Mouse (Mus musculus): ENCODE measurements around the gene Krt42. TPM values are rescaled to one million over a fixed set of nuclear protein-coding genes. Genes with fewer than 3 reads are reported as not detected.
"Not testable (repeated sequence)": the region's sequence is repeated elsewhere in the genome, so short reads cannot be mapped to it uniquely, and the experiment has no call there.

The Krt42 gene
- polyA plus RNA-seq (2015; fragmentation: Nextera tagmentation; extraction: Ambion mirVana), result not detected in 2 replicates

- Histone ChIP-seq H3K27ac (ENCODE audit: low read length) (no peak within 1 kb of the TSS), H3K4me3 (ENCODE audit: low read length) (no peak within 1 kb of the TSS), H3K4me2 (ENCODE audit: low read depth, low read length) (no peak within 1 kb of the TSS), H3K36me3 (ENCODE audit: control insufficient read depth, insufficient read depth, low read length) (no peaks in the 10 kb centered on the region), H3K4me1 (ENCODE audit: control insufficient read depth, insufficient read depth, low read length) (no peaks in the 10 kb centered on the region), H3K9ac (ENCODE audit: low read depth, low read length) (no peak within 1 kb of the TSS), H3K9me3 (ENCODE audit: control insufficient read depth, low read length) (no peaks in the 10 kb centered on the region), H3K27me3 (replicated peaks; ENCODE audit: control insufficient read depth, insufficient read depth, low read length) (no peaks in the 10 kb centered on the region)
- 86% methylated on average over 7 of the region's 7 CpGs for WGBS
- no peak for ATAC-seq
These were observed at the start of gene Krt42 for GRCm38 (mm10) chr11:100269821-100270332. Krt42 (minus strand) TSS chr11:100269871.

GRCm38 (mm10) chr11:100318529-100319451 lies 49.1 kb upstream of the Krt42 start:
- 0 out of 2 replicates have a peak, but pooled peaks have one; percentile 2 for ATAC-seq
- peak overlapping the region; percentile 63 for H3K9ac ChIP-seq (ENCODE audit: low read depth, low read length)
- peaks cover 6% of the 10 kb centered on the region; the same call in 1 of the 2 replicates for H3K36me3 ChIP-seq (ENCODE audit: control insufficient read depth, insufficient read depth, low read length)
- H3K4me2 ChIP-seq (ENCODE audit: low read depth, low read length), result peak overlapping the region; percentile 75
- peaks cover 12% of the 10 kb centered on the region; the same call in 1 of the 2 replicates for H3K4me1 ChIP-seq (ENCODE audit: control insufficient read depth, insufficient read depth, low read length)
- no peaks in the 10 kb centered on the region for H3K9me3 ChIP-seq (ENCODE audit: control insufficient read depth, low read length)
- no peaks in the 10 kb centered on the region for H3K27me3 ChIP-seq (replicated peaks; ENCODE audit: control insufficient read depth, insufficient read depth, low read length)
- H3K27ac ChIP-seq (ENCODE audit: low read length), result no peak overlapping the region; the same call in 1 of the 2 replicates
- H3K4me3 ChIP-seq (ENCODE audit: low read length), result peak overlapping the region; percentile 50
- WGBS, result 80% methylated on average over 10 of the region's 10 CpGs

- H3K36me3 ChIP-seq (ENCODE audit: control insufficient read depth, insufficient read depth, low read length), result peaks cover 6% of the 10 kb centered on the region; the same call in 1 of the 2 replicates
- no peaks in the 10 kb centered on the region for H3K9me3 ChIP-seq (ENCODE audit: control insufficient read depth, low read length)
- H3K4me2 ChIP-seq (ENCODE audit: low read depth, low read length), result no peak overlapping the region
- peaks cover 12% of the 10 kb centered on the region; the same call in 1 of the 2 replicates for H3K4me1 ChIP-seq (ENCODE audit: control insufficient read depth, insufficient read depth, low read length)
- H3K9ac ChIP-seq (ENCODE audit: low read depth, low read length), result no peak overlapping the region
- H3K4me3 ChIP-seq (ENCODE audit: low read length), result no peak overlapping the region
- ATAC-seq, result no peak
- H3K27me3 ChIP-seq (replicated peaks; ENCODE audit: control insufficient read depth, insufficient read depth, low read length), result no peaks in the 10 kb centered on the region
- no peak overlapping the region for H3K27ac ChIP-seq (ENCODE audit: low read length)
- 37% methylated on average over 6 of the region's 6 CpGs for WGBS
These were observed 48.2 kb upstream of the Krt42 start for GRCm38 (mm10) chr11:100317826-100318380.

GRCm38 (mm10) chr11:100315439-100315838 lies 45.8 kb upstream of the Krt42 start:
- 95% methylated on average over 5 of the region's 5 CpGs for WGBS
- H3K4me2 ChIP-seq (ENCODE audit: low read depth, low read length), result no peak overlapping the region
- H3K4me1 ChIP-seq (ENCODE audit: control insufficient read depth, insufficient read depth, low read length), result peaks cover 2% of the 10 kb centered on the region; the same call in 1 of the 2 replicates
- no peak overlapping the region for H3K4me3 ChIP-seq (ENCODE audit: low read length)
- no peaks in the 10 kb centered on the region for H3K36me3 ChIP-seq (ENCODE audit: control insufficient read depth, insufficient read depth, low read length)
- H3K27ac ChIP-seq (ENCODE audit: low read length), result no peak overlapping the region
- no peaks in the 10 kb centered on the region for H3K9me3 ChIP-seq (ENCODE audit: control insufficient read depth, low read length)
- ATAC-seq, result no peak
- no peaks in the 10 kb centered on the region for H3K27me3 ChIP-seq (replicated peaks; ENCODE audit: control insufficient read depth, insufficient read depth, low read length)
- H3K9ac ChIP-seq (ENCODE audit: low read depth, low read length), result no peak overlapping the region

- Histone ChIP-seq H3K4me3 (ENCODE audit: low read length) (no peak overlapping the region), H3K9me3 (ENCODE audit: control insufficient read depth, low read length) (no peaks in the 10 kb centered on the region), H3K4me1 (ENCODE audit: control insufficient read depth, insufficient read depth, low read length) (no peaks in the 10 kb centered on the region), H3K9ac (ENCODE audit: low read depth, low read length) (no peak overlapping the region), H3K27ac (ENCODE audit: low read length) (no peak overlapping the region), H3K4me2 (ENCODE audit: low read depth, low read length) (no peak overlapping the region), H3K27me3 (replicated peaks; ENCODE audit: control insufficient read depth, insufficient read depth, low read length) (no peaks in the 10 kb centered on the region), H3K36me3 (ENCODE audit: control insufficient read depth, insufficient read depth, low read length) (no peaks in the 10 kb centered on the region)
- 90% methylated on average over 6 of the region's 6 CpGs for WGBS
- ATAC-seq, result no peak
These were observed 43.8 kb upstream of the Krt42 start for GRCm38 (mm10) chr11:100313424-100313823.

GRCm38 (mm10) chr11:100312096-100312679 lies 42.5 kb upstream of the Krt42 start:
- 30% methylated on average over 5 of the region's 5 CpGs for WGBS
- no peak overlapping the region for H3K9ac ChIP-seq (ENCODE audit: low read depth, low read length)
- H3K4me3 ChIP-seq (ENCODE audit: low read length), result no peak overlapping the region
- H3K27ac ChIP-seq (ENCODE audit: low read length), result no peak overlapping the region
- no peaks in the 10 kb centered on the region for H3K9me3 ChIP-seq (ENCODE audit: control insufficient read depth, low read length)
- no peaks in the 10 kb centered on the region for H3K36me3 ChIP-seq (ENCODE audit: control insufficient read depth, insufficient read depth, low read length)
- H3K27me3 ChIP-seq (replicated peaks; ENCODE audit: control insufficient read depth, insufficient read depth, low read length), result no peaks in the 10 kb centered on the region
- no peak overlapping the region for H3K4me2 ChIP-seq (ENCODE audit: low read depth, low read length)
- no peaks in the 10 kb centered on the region for H3K4me1 ChIP-seq (ENCODE audit: control insufficient read depth, insufficient read depth, low read length)
- no peak for ATAC-seq

GRCm38 (mm10) chr11:100311656-100312055 lies 42.0 kb upstream of the Krt42 start:
- Histone ChIP-seq H3K9ac (ENCODE audit: low read depth, low read length) (no peak overlapping the region), H3K4me2 (ENCODE audit: low read depth, low read length) (no peak overlapping the region), H3K27ac (ENCODE audit: low read length) (no peak overlapping the region), H3K4me3 (ENCODE audit: low read length) (no peak overlapping the region), H3K9me3 (ENCODE audit: control insufficient read depth, low read length) (no peaks in the 10 kb centered on the region), H3K36me3 (ENCODE audit: control insufficient read depth, insufficient read depth, low read length) (no peaks in the 10 kb centered on the region), H3K4me1 (ENCODE audit: control insufficient read depth, insufficient read depth, low read length) (no peaks in the 10 kb centered on the region), H3K27me3 (replicated peaks; ENCODE audit: control insufficient read depth, insufficient read depth, low read length) (no peaks in the 10 kb centered on the region)
- ATAC-seq, result no peak
- 65% methylated on average over 1 of the region's 1 CpGs for WGBS

- H3K4me3 ChIP-seq (ENCODE audit: low read length); H3K4me1 ChIP-seq (ENCODE audit: control insufficient read depth, insufficient read depth, low read length); H3K4me2 ChIP-seq (ENCODE audit: low read depth, low read length); H3K9me3 ChIP-seq (ENCODE audit: control insufficient read depth, low read length); H3K27me3 ChIP-seq (replicated peaks; ENCODE audit: control insufficient read depth, insufficient read depth, low read length); H3K9ac ChIP-seq (ENCODE audit: low read depth, low read length); H3K27ac ChIP-seq (ENCODE audit: low read length); ATAC-seq; H3K36me3 ChIP-seq (ENCODE audit: control insufficient read depth, insufficient read depth, low read length): not testable (repeated sequence)
- 87% methylated on average over 6 of the region's 6 CpGs for WGBS
These were observed 39.0 kb upstream of the Krt42 start for GRCm38 (mm10) chr11:100308672-100309071.

GRCm38 (mm10) chr11:100307900-100308299 lies 38.2 kb upstream of the Krt42 start:
- no peak overlapping the region for H3K27ac ChIP-seq (ENCODE audit: low read length)
- H3K9me3 ChIP-seq (ENCODE audit: control insufficient read depth, low read length), result no peaks in the 10 kb centered on the region
- no peak for ATAC-seq
- H3K4me3 ChIP-seq (ENCODE audit: low read length), result no peak overlapping the region
- no peak overlapping the region for H3K4me2 ChIP-seq (ENCODE audit: low read depth, low read length)
- H3K27me3 ChIP-seq (replicated peaks; ENCODE audit: control insufficient read depth, insufficient read depth, low read length), result no peaks in the 10 kb centered on the region
- H3K36me3 ChIP-seq (ENCODE audit: control insufficient read depth, insufficient read depth, low read length), result no peaks in the 10 kb centered on the region
- WGBS, result 81% methylated on average over 5 of the region's 5 CpGs
- no peak overlapping the region for H3K9ac ChIP-seq (ENCODE audit: low read depth, low read length)
- H3K4me1 ChIP-seq (ENCODE audit: control insufficient read depth, insufficient read depth, low read length), result no peaks in the 10 kb centered on the region
